Mouse (Mus musculus) myocyte (in vitro differentiated cells): ENCODE data around the gene Flvcr1. TPM values are rescaled to one million over a fixed set of nuclear protein-coding genes. Genes with fewer than 3 reads are reported as not detected.

Experiments
- H3K27me3 ChIP-seq: one replicate; pipeline ENCODE4 v1.6.1; 2011; ENCODE audit not compliant: control insufficient read depth, insufficient read depth, insufficient read length
- H3K36me3 ChIP-seq: one replicate; pipeline ENCODE4 v1.6.1; 2011; ENCODE audit not compliant: control insufficient read depth, insufficient read depth
- H3K4me2 ChIP-seq: one replicate; pipeline ENCODE4 v1.6.1; 2011; ENCODE audit warnings: low read depth, control low read depth
- H3K4me3 ChIP-seq: one replicate; pipeline ENCODE4 v1.5.1; 2011; ENCODE audit warnings: mild to moderate bottlenecking, control low read depth, moderate library complexity
- H3K79me2 ChIP-seq: one replicate; pipeline ENCODE4 v1.6.1; 2011; ENCODE audit not compliant: control insufficient read depth, insufficient read depth
- H3ac ChIP-seq: one replicate; pipeline ENCODE4 v1.6.1; 2011; ENCODE audit not compliant: control insufficient read depth, insufficient read length
- CEBPB ChIP-seq: IDR thresholded peaks from 2 replicates; pipeline ENCODE4 v1.6.1; 2011; ENCODE audit warnings: mild to moderate bottlenecking, moderate library complexity; ENCODE audit not compliant: poor library complexity, insufficient read depth, severe bottlenecking
- E2F4 ChIP-seq: IDR thresholded peaks from one replicate; pipeline ENCODE4 v1.6.1; 2011; ENCODE audit warnings: mild to moderate bottlenecking, control low read depth, moderate library complexity; ENCODE audit not compliant: insufficient read depth
- MAX ChIP-seq: IDR thresholded peaks from one replicate; pipeline ENCODE4 v1.6.1; 2011; ENCODE audit warnings: low read depth, mild to moderate bottlenecking, control low read depth
- MYOD1 ChIP-seq, 3 experiments: IDR thresholded peaks; one replicate each; pipeline ENCODE4 v1.6.1; 2011; ENCODE audit warnings: control low read depth in 2 of 3, low read depth in 2 of 3, mild to moderate bottlenecking in 2 of 3, moderate library complexity in 1 of 3; ENCODE audit not compliant: insufficient read length in 2 of 3, control insufficient read depth in 1 of 3
- MYOG ChIP-seq, 3 experiments: IDR thresholded peaks; one replicate each; pipeline ENCODE4 v1.6.1; 2011; ENCODE audit warnings: control low read depth in 2 of 3, low read depth in 2 of 3, mild to moderate bottlenecking in 2 of 3; ENCODE audit not compliant: insufficient read length in 2 of 3, control insufficient read depth in 1 of 3, insufficient read depth in 1 of 3
- POLR2A ChIP-seq: IDR thresholded peaks from one replicate; pipeline ENCODE4 v1.6.1; 2011; ENCODE audit warnings: low read depth, mild to moderate bottlenecking, control low read depth, moderate library complexity; ENCODE audit not compliant: insufficient read length
- POLR2AphosphoS2 ChIP-seq: IDR thresholded peaks from one replicate; pipeline ENCODE4 v1.6.1; 2011; ENCODE audit warnings: low read depth, control low read depth; ENCODE audit not compliant: insufficient read length
- REST ChIP-seq: IDR thresholded peaks from one replicate; pipeline ENCODE4 v1.6.1; 2011; ENCODE audit warnings: mild to moderate bottlenecking, control low read depth, moderate library complexity; ENCODE audit not compliant: insufficient read depth, insufficient read length
- SRF ChIP-seq: IDR thresholded peaks from one replicate; pipeline ENCODE4 v1.6.1; 2011; ENCODE audit warnings: low read depth; ENCODE audit not compliant: control insufficient read depth, insufficient read length
- TCF12 ChIP-seq: IDR thresholded peaks from one replicate; pipeline ENCODE4 v1.6.1; 2011; ENCODE audit warnings: mild to moderate bottlenecking, control low read depth; ENCODE audit not compliant: poor library complexity, insufficient read depth, severe bottlenecking
- TCF3 ChIP-seq: IDR thresholded peaks from one replicate; pipeline ENCODE4 v1.6.1; 2011; ENCODE audit warnings: low read depth, control low read depth; ENCODE audit not compliant: insufficient read length
- USF1 ChIP-seq: IDR thresholded peaks from one replicate; pipeline ENCODE4 v1.6.1; 2011; ENCODE audit warnings: low read depth, mild to moderate bottlenecking, control low read depth, moderate library complexity
- polyA plus RNA-seq: library from polyadenylated mRNA; unstranded; fragments of >200 nt; fragmentation: generic; extraction: Trizol; gene quantifications from one replicate; pipeline ENCODE4 v1.2.1, GENCODE M21; 2012; ENCODE audit warnings: missing spikeins

The Flvcr1 gene
- polyA plus RNA-seq, 1 experiment = 2.2 TPM

DNA sequence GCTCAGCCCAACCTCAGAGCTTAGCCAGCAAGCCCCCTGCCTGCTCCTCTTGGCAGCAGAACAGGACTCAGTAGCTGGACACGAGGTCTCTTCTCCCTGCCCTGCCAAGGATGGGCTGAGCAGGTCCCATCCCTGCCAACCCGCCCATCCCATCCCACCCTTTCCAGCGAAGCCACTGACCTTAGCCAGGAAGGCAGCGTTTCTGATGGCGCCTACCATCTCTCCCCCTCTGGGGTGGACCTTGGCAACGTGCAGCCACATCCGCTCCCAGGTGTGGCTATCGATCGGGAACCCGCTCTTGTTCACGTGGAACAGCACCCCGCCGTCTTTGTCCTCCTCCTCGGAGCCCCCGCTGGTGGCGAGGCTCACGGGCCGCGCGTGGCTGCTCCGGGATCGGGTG lies 48.0 kb downstream of the Flvcr1 start:
- no peaks in the 10 kb centered on the region for H3K27me3 ChIP-seq
- TF ChIP-seq POLR2A (peak; percentile 24), SRF (no peak)
- H3K4me3 ChIP-seq = peak overlapping the region; percentile 64
- H3K36me3 ChIP-seq = peaks cover 5% of the 10 kb centered on the region
- H3K79me2 ChIP-seq = peaks cover 17% of the 10 kb centered on the region
- H3K4me2 ChIP-seq = peak overlapping the region; percentile 80
- peak overlapping the region; percentile 74 for H3ac ChIP-seq

DNA sequence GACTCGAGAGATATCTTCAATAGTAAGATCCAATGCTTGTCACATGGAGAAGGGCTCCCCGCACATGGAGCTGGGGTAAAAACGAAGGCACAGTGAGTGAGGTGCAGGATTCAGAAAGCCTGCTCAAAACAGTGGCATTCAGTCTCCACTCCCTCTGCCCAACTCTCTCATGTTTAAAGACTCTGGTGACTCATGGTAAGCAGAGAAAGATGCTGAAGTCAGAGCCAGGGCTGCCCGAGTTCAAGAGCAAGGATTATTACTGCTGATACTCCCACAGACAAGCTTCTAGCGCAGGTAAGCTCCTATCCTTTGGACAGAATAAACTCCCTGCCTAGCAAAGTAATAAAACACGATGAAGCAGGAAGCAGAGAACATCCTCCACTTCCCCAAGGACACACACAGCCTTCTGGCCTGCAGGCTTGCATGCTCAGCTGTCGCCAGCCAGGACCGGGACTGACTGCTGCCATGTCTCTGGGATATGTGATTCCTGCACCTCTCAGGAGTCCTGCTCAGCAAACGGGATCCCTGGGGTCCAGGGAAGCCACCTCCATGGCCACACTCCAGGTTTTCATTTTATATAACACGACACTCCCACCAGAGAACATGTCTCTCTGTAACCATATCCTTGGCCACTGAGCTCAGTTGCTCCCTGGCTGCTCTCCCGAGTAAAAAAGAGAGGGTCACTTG lies 48.9 kb downstream of the Flvcr1 start:
- Histone ChIP-seq H3K36me3 (peaks cover 5% of the 10 kb centered on the region), H3K27me3 (no peaks in the 10 kb centered on the region), H3K4me2 (peak overlapping the region; percentile 80), H3K79me2 (peaks cover 17% of the 10 kb centered on the region), H3ac (no peak overlapping the region), H3K4me3 (peak overlapping the region; percentile 64)
- TF ChIP-seq TCF12 (no peak), MYOG (IDR thresholded peaks at IDR 0.05; ENCODE audit: control insufficient read depth in 1 of 3, insufficient read depth in 1 of 3, insufficient read length in 2 of 3, low read depth in 2 of 3) (peak in 2 of 3 experiments; percentile 59 to 89), MYOD1 (IDR thresholded peaks at IDR 0.05; ENCODE audit: control insufficient read depth in 1 of 3, insufficient read length in 2 of 3, low read depth in 2 of 3) (peak in 2 of 3 experiments; percentile 75 to 82)

- TF ChIP-seq E2F4 = no peak
- no peak for TF ChIP-seq REST
- peak; percentile 26 for TF ChIP-seq TCF12
- TF ChIP-seq MYOD1 (IDR thresholded peaks at IDR 0.05; ENCODE audit: control insufficient read depth in 1 of 3, insufficient read length in 2 of 3, low read depth in 2 of 3) = peak in 2 of 3 experiments; percentile 71 to 81
- TF ChIP-seq SRF = no peak
- TF ChIP-seq POLR2AphosphoS2 = no peak
- TF ChIP-seq MYOG (IDR thresholded peaks at IDR 0.05; ENCODE audit: control insufficient read depth in 1 of 3, insufficient read depth in 1 of 3, insufficient read length in 2 of 3, low read depth in 2 of 3) = peak in 2 of 3 experiments; percentile 40 to 68
- H3K36me3 ChIP-seq = peaks cover 10% of the 10 kb centered on the region
- peak overlapping the region; percentile 43 for H3K4me2 ChIP-seq
These were observed 51.1 kb downstream of the Flvcr1 start for GRCm38 (mm10) chr1:190974833-190975232.

DNA sequence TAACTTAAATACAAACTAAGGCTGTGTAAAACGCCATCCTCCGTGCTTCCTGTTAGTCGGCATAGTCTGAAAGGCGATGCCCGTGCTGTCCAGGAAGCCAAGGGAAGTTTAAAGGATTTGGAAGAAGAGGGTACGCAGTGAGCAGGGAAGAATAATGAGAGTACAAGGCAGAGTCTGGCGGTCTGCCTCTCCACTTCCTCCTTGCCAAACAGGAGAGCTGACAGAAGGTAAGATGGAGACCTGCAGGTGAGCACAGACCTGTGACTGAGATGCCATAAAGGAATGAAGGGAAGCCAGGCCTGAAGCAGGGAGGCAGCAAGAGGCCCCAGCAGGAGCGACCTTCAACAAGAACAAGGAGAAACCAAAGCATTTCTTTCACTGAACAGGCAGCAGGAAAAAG lies 51.8 kb downstream of the Flvcr1 start:
- no peak for TF ChIP-seq USF1
- no peak for TF ChIP-seq REST
- no peak for TF ChIP-seq MYOG (IDR thresholded peaks at IDR 0.05; ENCODE audit: control insufficient read depth in 1 of 3, insufficient read depth in 1 of 3, insufficient read length in 2 of 3, low read depth in 2 of 3)
- TF ChIP-seq SRF = no peak
- no peak for TF ChIP-seq E2F4
- no peak overlapping the region for H3ac ChIP-seq
- H3K79me2 ChIP-seq = peaks cover 17% of the 10 kb centered on the region
- no peaks in the 10 kb centered on the region for H3K27me3 ChIP-seq
- H3K4me3 ChIP-seq = no peak overlapping the region
- peak overlapping the region; percentile 24 for H3K4me2 ChIP-seq
- peaks cover 12% of the 10 kb centered on the region for H3K36me3 ChIP-seq

More at GRCm38 (mm10) chr1:190974833-190975232, 51.1 kb downstream of the Flvcr1 start:
- H3K27me3 ChIP-seq = no peaks in the 10 kb centered on the region
- H3K4me3 ChIP-seq = no peak overlapping the region
- no peak overlapping the region for H3ac ChIP-seq
- H3K79me2 ChIP-seq = peaks cover 17% of the 10 kb centered on the region

- no peaks in the 10 kb centered on the region for H3K27me3 ChIP-seq
- peak; percentile 54 for TF ChIP-seq SRF
- TF ChIP-seq MAX = no peak
- peak; percentile 92 to 100 (median 99) for TF ChIP-seq MYOD1 (IDR thresholded peaks at IDR 0.05; ENCODE audit: control insufficient read depth in 1 of 3, insufficient read length in 2 of 3, low read depth in 2 of 3)
- TF ChIP-seq USF1 = no peak
- no peak for TF ChIP-seq E2F4
- TF ChIP-seq TCF3 = peak; percentile 97
- TF ChIP-seq CEBPB = no peak
- TF ChIP-seq POLR2AphosphoS2 = no peak
- peak; percentile 98 to 100 (median 99) for TF ChIP-seq MYOG (IDR thresholded peaks at IDR 0.05; ENCODE audit: control insufficient read depth in 1 of 3, insufficient read depth in 1 of 3, insufficient read length in 2 of 3, low read depth in 2 of 3)
- peak; percentile 99 for TF ChIP-seq TCF12
- TF ChIP-seq POLR2A = no peak
- no peak for TF ChIP-seq REST
- peaks cover 13% of the 10 kb centered on the region for H3K79me2 ChIP-seq
- no peak overlapping the region for H3K4me3 ChIP-seq
- H3ac ChIP-seq = no peak overlapping the region
- peak overlapping the region; percentile 55 for H3K4me2 ChIP-seq
- peaks cover 16% of the 10 kb centered on the region for H3K36me3 ChIP-seq
These were observed 53.3 kb downstream of the Flvcr1 start for GRCm38 (mm10) chr1:190972612-190973192.
